Mouse (Mus musculus) neural tube, embryonic 11.5 days (tissue): Measurements from ENCODE around the gene Cdk4. TPM values are rescaled to one million over a fixed set of nuclear protein-coding genes. Genes with fewer than 3 reads are reported as not detected.

Experiments used
- ATAC-seq: fragments of 200-750 bp; cut with Nextera tagmentation; 2 replicates; pipeline ENCODE4 v1.8.0; 2017; ENCODE audit warnings: moderate number of reproducible peaks, mild to moderate bottlenecking, moderate TSS enrichment, moderate library complexity; ENCODE audit not compliant: insufficient read depth, low FRiP score, low TSS enrichment
- DNase-seq: peaks from one replicate; pipeline ENCODE4 v3.0.0-alpha.2; 2015; ENCODE audit warnings: low spot score
- H3K27ac ChIP-seq: fragments of 300-500 bp; sonication (generic); 2 replicates; pipeline ENCODE4 v1.5.1; 2014; ENCODE audit warnings: low read depth, mild to moderate bottlenecking, low read length
- H3K27me3 ChIP-seq: fragments of 300-500 bp; sonication (generic); 2 replicates; pipeline ENCODE4 v1.6.1; 2014; ENCODE audit warnings: mild to moderate bottlenecking, low read length, mixed read lengths; ENCODE audit not compliant: control insufficient read depth, insufficient read depth
- H3K36me3 ChIP-seq: fragments of 300-500 bp; sonication (generic); 2 replicates; pipeline ENCODE4 v1.6.1; 2014; ENCODE audit warnings: mild to moderate bottlenecking, low read length, moderate library complexity, mixed read lengths; ENCODE audit not compliant: control insufficient read depth, insufficient read depth
- H3K4me1 ChIP-seq: fragments of 300-500 bp; sonication (generic); 2 replicates; pipeline ENCODE4 v1.6.1; 2014; ENCODE audit warnings: low read length, mixed read lengths; ENCODE audit not compliant: control insufficient read depth, insufficient read depth
- H3K4me2 ChIP-seq: fragments of 300-500 bp; sonication (generic); 2 replicates; pipeline ENCODE4 v1.6.1; 2014; ENCODE audit warnings: low read depth, mild to moderate bottlenecking, moderate library complexity
- H3K4me3 ChIP-seq: fragments of 300-500 bp; sonication (generic); 2 replicates; pipeline ENCODE4 v1.5.1; 2014; ENCODE audit warnings: low read depth, low read length
- H3K9ac ChIP-seq: fragments of 300-500 bp; sonication (generic); 2 replicates; pipeline ENCODE4 v1.6.1; 2014; ENCODE audit warnings: mild to moderate bottlenecking, low read length
- H3K9me3 ChIP-seq: fragments of 300-500 bp; sonication (generic); 2 replicates; pipeline ENCODE4 v1.6.1; 2016; ENCODE audit warnings: low read length; ENCODE audit not compliant: control insufficient read depth
- WGBS: fragments of 180-500 bp; shearing (Covaris S2); extraction: QIAGEN DNeasy Blood & Tissue Kit; methylation state at CpG from one replicate; pipeline ENCODE4 v1.1.7; 2014; 5-methylcytosine and 5-hydroxymethylcytosine counted together
- polyA plus RNA-seq: library from polyadenylated mRNA; unstranded; fragments of >200 nt; fragmentation: Nextera tagmentation; extraction: Ambion mirVana; gene quantifications from 2 replicates; pipeline ENCODE4 v1.2.1, GENCODE M21; 2014

The Cdk4 gene
- polyA plus RNA-seq, 1 experiment from 2014 or later: 2,636 TPM

DNA sequence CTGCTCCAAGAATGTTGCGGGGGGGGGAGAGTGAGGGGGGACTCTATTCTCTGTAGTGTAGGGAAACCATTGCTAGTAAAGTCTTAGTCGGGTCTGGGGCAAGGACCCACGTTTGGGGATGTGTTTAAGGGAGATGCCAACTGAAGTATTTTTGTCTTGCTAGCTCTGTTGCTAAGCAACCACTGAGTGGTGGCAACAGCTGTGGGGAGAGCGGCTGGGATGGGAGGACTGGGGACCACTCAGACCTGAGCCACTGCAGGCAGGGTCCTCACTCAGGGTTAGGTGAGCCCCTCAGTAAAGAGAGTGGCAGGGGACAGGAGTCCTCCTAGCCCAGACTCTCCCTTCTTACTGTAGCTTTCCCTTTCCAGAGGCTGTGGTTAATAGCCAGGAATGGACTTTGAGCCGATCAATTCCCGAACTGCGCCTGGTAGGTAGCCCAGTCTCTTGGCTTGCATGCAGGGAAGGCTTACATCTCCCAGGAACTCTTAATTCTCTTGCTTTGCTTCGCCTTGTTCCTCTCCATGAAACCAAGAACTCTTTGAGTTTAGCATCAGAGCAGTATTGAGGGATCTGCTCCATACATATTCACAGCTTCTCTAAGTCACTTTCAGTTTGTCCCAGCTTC, 18.8 kb downstream of the Cdk4 start:
- Histone ChIP-seq H3K27me3 (peaks cover 61% of the 10 kb centered on the region), H3K9ac (no peak overlapping the region), H3K36me3 (no peaks in the 10 kb centered on the region), H3K4me1 (peaks cover 26% of the 10 kb centered on the region), H3K27ac (no peak overlapping the region), H3K4me3 (peak overlapping the region; percentile 23; the same call in 1 of the 2 replicates), H3K4me2 (peak overlapping the region; percentile 44; the same call in 1 of the 2 replicates), H3K9me3 (no peaks in the 10 kb centered on the region)
- 28% methylated on average over 8 of the region's 8 CpGs for WGBS
- DNase-seq (peak; percentile 39), ATAC-seq (no peak)

DNA sequence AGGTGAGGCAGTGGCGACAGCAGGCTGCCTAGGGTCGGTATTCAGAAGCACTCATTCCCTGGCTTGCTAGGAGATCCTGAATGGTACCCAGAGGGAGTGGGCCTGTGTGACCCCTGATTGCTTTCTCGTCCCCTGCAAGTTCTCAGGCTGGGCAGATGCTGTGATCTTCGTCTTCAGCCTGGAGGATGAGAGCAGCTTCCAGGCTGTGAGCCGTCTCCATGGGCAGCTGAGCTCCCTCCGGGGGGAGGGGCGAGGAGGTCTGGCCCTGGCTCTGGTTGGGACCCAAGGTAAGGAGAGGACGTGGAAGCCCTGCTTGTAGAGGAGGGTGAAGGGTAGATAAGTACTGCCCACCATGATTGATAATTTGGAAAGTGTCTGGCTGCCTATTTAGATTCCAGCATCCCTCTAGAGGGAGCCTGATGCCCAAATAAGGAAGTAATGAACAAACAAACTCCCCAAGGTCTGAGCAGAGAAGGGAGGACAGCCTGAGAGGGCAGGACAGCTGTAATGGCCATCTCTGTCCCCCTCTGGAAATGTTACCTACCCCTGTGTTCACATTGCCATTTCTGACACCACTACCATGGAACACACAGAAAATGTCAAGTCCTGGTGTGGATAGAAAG, 20.1 kb downstream of the Cdk4 start:
- DNase-seq (no peak), ATAC-seq (no peak)
- Histone ChIP-seq H3K4me2 (no peak overlapping the region), H3K36me3 (no peaks in the 10 kb centered on the region), H3K4me1 (peaks cover 23% of the 10 kb centered on the region), H3K9ac (no peak overlapping the region), H3K4me3 (no peak overlapping the region), H3K27ac (no peak overlapping the region), H3K27me3 (peaks cover 57% of the 10 kb centered on the region), H3K9me3 (no peaks in the 10 kb centered on the region)
- WGBS: 38% methylated on average over 8 of the region's 8 CpGs

DNA sequence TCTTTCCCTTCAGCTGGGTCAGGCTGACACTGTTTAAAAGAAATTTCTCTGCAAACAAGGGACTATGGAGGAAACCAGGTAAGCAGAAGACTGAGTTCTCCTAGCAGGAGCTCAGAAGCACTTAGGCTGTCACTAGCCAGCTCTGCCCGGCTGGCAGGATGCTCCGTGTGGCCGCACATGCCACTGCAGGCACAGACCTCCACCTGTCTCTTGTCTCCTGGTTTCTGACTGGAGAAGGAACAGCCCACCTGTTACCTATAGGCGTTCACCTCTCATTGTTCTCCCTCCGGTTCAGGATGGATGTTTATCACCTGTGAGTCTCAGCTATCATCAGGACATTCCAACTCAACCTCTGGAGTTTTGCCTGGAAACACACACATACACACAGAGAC, 20.6 kb downstream of the Cdk4 start:
- H3K27me3 ChIP-seq: peaks cover 58% of the 10 kb centered on the region
- DNase-seq (no peak), ATAC-seq (no peak)
- 47% methylated on average over 5 of the region's 5 CpGs for WGBS
- peaks cover 23% of the 10 kb centered on the region for H3K4me1 ChIP-seq
- H3K36me3 ChIP-seq: no peaks in the 10 kb centered on the region
- no peaks in the 10 kb centered on the region for H3K9me3 ChIP-seq
- H3K4me2 ChIP-seq: no peak overlapping the region
- no peak overlapping the region for H3K9ac ChIP-seq
- no peak overlapping the region for H3K4me3 ChIP-seq
- no peak overlapping the region for H3K27ac ChIP-seq

DNA sequence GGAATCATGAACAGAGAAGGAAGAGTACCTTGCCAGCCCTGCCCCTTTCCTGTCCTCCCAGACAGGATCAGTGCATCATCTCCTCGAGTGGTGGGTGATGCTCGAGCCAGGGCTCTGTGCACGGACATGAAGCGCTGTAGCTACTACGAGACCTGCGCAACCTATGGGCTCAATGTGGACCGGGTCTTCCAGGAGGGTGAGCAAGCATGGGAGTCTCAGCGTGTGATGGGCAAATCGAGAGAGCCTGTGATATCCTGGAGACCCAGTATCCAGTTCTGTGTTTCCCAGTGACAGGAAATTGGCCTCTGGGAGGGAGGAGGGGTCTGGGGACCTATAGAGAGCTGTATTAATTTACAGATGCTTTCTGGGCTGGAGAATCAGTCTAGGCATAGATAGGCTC, 21.7 kb downstream of the Cdk4 start:
- ATAC-seq: no peak
- no peak overlapping the region for H3K27ac ChIP-seq
- no peak for DNase-seq
- peaks cover 13% of the 10 kb centered on the region for H3K4me1 ChIP-seq
- no peak overlapping the region for H3K4me2 ChIP-seq
- H3K27me3 ChIP-seq: peaks cover 58% of the 10 kb centered on the region
- no peak overlapping the region for H3K9ac ChIP-seq
- 87% methylated on average over 9 of the region's 9 CpGs for WGBS
- no peaks in the 10 kb centered on the region for H3K36me3 ChIP-seq
- H3K9me3 ChIP-seq: no peaks in the 10 kb centered on the region
- no peak overlapping the region for H3K4me3 ChIP-seq

DNA sequence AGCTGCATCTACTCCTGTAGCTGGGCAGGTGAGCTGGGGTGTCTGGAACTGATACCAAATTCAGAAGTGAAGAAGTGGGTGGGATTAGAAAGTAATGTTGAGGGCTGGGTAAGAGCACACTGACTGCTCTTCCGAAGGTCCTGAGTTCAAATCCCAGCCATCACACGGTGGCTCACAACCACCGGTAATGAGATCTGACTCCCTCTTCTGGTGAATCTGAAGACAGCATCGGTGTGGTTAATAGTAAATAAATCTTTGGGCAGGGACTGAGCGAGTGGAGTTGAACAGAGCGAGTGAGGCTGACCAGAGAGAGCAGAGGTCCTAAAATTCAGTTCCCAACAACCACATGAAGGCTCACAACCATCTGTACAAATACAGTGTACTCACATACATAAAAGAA, 22.3 kb downstream of the Cdk4 start:
- Histone ChIP-seq H3K27me3 (peaks cover 58% of the 10 kb centered on the region), H3K4me3 (no peak overlapping the region), H3K9me3 (no peaks in the 10 kb centered on the region), H3K36me3 (no peaks in the 10 kb centered on the region), H3K4me2 (no peak overlapping the region), H3K27ac (no peak overlapping the region), H3K4me1 (peaks cover 12% of the 10 kb centered on the region), H3K9ac (no peak overlapping the region)
- WGBS: 76% methylated on average over 6 of the region's 6 CpGs
- no peak for ATAC-seq
- no peak for DNase-seq

DNA sequence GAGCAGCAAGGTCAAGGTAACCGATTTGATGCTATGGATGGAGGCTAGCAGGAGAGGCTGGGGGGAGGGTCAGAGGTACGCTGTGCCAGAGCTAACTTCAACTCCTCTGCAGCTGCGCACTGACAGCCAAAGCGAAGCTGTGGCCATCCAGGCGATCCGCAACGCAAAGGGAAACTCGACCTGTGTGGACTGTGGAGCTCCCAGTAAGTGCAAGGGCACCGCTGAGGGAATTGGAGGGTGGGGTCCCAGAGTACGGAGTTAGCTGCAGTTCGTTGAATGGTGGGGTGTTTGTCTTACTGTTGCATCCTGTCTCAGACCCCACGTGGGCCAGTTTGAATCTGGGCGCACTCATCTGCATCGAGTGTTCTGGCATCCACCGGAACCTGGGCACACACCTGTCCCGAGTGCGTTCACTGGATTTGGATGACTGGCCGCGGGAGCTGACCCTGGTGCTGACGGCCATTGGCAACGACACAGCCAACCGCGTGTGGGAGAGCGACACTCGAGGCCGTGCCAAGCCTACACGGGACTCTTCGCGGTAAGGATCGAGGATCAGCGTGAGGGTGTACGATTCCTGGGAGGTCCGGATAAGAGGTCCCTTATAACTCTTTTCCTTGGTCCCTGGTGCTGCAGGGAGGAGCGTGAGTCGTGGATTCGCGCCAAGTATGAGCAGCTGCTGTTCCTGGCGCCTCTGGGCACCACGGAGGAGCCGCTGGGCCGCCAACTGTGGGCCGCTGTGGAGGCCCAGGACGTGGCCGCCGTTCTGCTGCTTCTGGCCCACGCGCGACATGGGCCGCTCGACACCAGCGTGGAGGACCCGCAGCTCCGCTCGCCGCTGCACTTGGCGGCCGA, 27.5 kb downstream of the Cdk4 start:
- DNase-seq (peak; percentile 37), ATAC-seq (no peak)

DNA sequence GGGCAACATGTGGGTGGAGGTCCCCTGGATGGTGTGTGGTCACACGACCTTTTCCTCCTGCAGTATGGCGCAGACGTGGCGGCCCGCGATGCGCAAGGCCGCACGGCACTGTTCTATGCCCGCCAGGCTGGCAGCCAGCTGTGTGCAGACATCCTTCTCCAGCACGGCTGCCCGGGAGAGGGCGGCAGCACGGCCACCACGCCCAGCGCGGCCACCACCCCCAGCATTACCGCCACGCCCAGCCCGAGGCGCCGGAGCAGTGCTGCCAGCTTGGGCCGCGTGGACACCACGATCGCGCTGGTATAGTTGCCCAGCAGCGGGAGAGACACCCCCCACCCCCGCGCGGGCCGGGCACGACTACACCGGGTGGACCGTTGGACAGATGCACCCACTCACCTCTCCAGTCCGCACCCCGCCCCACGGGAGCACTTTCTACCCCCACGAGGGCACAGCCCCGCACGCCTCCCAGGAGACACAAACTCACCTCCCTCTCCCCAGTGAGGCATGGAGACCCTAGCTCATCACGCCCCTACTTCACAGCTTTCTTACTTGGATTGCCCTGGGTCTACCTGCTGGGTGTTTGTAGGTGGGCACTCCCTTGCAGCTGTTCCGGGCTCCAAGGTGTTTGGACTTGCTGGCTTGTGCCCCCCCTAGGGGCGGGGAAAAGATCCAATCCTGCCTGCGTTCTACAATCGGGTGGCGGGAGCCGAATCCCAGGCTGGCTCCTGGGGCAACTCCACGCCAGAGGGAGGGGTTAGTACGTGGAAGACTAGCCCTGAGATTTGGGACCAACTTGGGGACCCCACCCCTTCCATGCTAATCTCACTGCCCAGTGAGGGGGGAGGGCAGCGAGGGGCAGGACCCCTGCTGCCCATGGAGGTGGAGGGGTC, 28.4 kb downstream of the Cdk4 start:
- Histone ChIP-seq H3K27ac (no peak overlapping the region), H3K9ac (no peak overlapping the region), H3K4me2 (0 out of 2 replicates have a peak overlapping the region, but pooled peaks have one; percentile 7), H3K36me3 (peaks cover 5% of the 10 kb centered on the region; the same call in 1 of the 2 replicates), H3K4me1 (peaks cover 4% of the 10 kb centered on the region; the same call in 1 of the 2 replicates), H3K9me3 (no peaks in the 10 kb centered on the region), H3K27me3 (peaks cover 47% of the 10 kb centered on the region), H3K4me3 (peak overlapping the region; percentile 21; the same call in 1 of the 2 replicates)
- peak; percentile 13; the same call in 1 of the 2 replicates for ATAC-seq
- WGBS: 8% methylated on average over 51 of the region's 51 CpGs
- peak; percentile 13 for DNase-seq

More for the DNA sequence above, 27.5 kb downstream of the Cdk4 start:
- Histone ChIP-seq H3K27me3 (peaks cover 47% of the 10 kb centered on the region), H3K4me3 (no peak overlapping the region), H3K4me2 (0 out of 2 replicates have a peak overlapping the region, but pooled peaks have one; percentile 7), H3K4me1 (peaks cover 4% of the 10 kb centered on the region; the same call in 1 of the 2 replicates), H3K9me3 (no peaks in the 10 kb centered on the region), H3K9ac (no peak overlapping the region), H3K27ac (no peak overlapping the region), H3K36me3 (0 out of 2 replicates have a peak, but pooled peaks cover 2% of the 10 kb centered on the region)
- 9% methylated on average over 57 of the region's 57 CpGs for WGBS

DNA sequence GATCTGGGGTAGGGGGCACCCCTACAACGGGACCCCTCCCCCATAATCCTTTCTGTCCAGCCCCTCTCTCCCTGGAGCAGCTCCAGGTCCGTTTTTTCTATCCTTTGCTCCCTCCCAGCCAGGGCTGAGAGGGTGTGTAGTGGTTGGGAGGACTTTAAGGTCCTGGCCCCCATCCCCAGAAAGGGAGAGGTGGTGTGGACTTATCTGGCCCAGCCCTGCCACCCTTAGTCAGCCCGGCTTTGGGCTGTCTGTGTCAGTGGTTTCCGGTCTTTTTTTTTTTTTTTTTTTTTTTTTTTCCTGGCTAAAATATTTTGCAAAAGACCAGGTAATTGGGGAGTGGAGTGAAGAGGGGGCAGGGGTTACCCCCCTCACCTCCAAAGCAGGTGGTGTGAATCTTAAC, 29.4 kb downstream of the Cdk4 start:
- 49% methylated on average over 4 of the region's 4 CpGs for WGBS
- Histone ChIP-seq H3K9ac (no peak overlapping the region), H3K9me3 (no peaks in the 10 kb centered on the region), H3K4me2 (no peak overlapping the region), H3K36me3 (peaks cover 7% of the 10 kb centered on the region), H3K4me1 (peaks cover 4% of the 10 kb centered on the region; the same call in 1 of the 2 replicates), H3K27ac (no peak overlapping the region), H3K4me3 (no peak overlapping the region), H3K27me3 (peaks cover 45% of the 10 kb centered on the region)
- no peak for DNase-seq
- no peak for ATAC-seq
